Mouse (Mus musculus) cerebellum, adult 2 months (tissue): Measurements from ENCODE around the gene Anks1b. TPM values are rescaled to one million over a fixed set of nuclear protein-coding genes. Genes with fewer than 3 reads are reported as not detected.

ENCODE experiments used
- DNase-seq, 2 experiments: peaks; one replicate each; pipeline ENCODE4 v3.0.0; 2021
- H3K27ac ChIP-seq: fragments of 200-500 bp; 2 replicates; pipeline ENCODE4 v1.5.1; 2012; ENCODE audit warnings: low read length, control low read depth, inconsistent platforms; ENCODE audit not compliant: insufficient read depth
- H3K27me3 ChIP-seq: fragments of 200-500 bp; 2 replicates; pipeline ENCODE4 v1.6.1; 2012; ENCODE audit warnings: inconsistent platforms, mild to moderate bottlenecking, low read length, moderate library complexity; ENCODE audit not compliant: control insufficient read depth, insufficient read depth
- H3K4me1 ChIP-seq: fragments of 200-500 bp; 2 replicates; pipeline ENCODE4 v1.6.1; 2011; ENCODE audit warnings: low read length; ENCODE audit not compliant: control insufficient read depth, insufficient read depth
- H3K4me3 ChIP-seq: fragments of 200-500 bp; replicated peaks from 2 replicates; pipeline ENCODE3; 2011; ENCODE audit warnings: mild to moderate bottlenecking, low read depth, low read length, control low read depth; ENCODE audit not compliant: insufficient read depth
- CTCF ChIP-seq: fragments of 200-500 bp; IDR thresholded peaks from 2 replicates; pipeline ENCODE4 v1.5.1; 2011; ENCODE audit warnings: low read depth, mild to moderate bottlenecking, control low read depth, low read length, moderate library complexity, borderline replicate concordance; ENCODE audit not compliant: insufficient read depth
- POLR2A ChIP-seq: fragments of 200-500 bp; IDR thresholded peaks from 2 replicates; pipeline ENCODE4 v1.6.1; 2011; ENCODE audit warnings: low read length, control low read depth, borderline replicate concordance; ENCODE audit not compliant: insufficient read depth
- WGBS: fragments of 180-500 bp; shearing (Covaris S2); methylation state at CpG from one replicate; pipeline ENCODE4 v1.1.7; 2018; 5-methylcytosine and 5-hydroxymethylcytosine counted together
- polyA plus RNA-seq: library from polyadenylated mRNA; depleted of rRNA; stranded (reverse); fragments of >200 nt; gene quantifications from 2 replicates; pipeline ENCODE4 v1.2.3, GENCODE M21; 2012

Anks1b gene
- polyA plus RNA-seq, 1 experiment: 162 TPM

DNA sequence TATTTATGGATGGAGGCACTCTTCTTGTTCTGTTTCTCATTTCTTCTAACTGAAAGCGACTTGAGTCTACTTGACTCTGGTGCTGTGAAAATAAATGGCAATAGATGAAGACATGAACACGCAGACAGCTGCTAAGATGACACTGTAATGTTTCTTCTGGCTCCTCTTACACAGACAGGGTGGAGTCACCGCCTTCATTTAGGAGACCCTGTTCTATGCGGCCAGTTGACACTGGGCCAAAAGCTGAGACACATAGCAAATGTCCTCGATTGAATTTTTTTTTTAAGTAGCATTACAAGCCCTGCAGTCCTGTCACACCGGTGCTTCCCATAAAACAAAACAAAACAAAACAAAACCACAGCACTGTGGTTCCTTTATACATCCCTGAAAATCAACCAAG lies 1080.5 kb downstream of the Anks1b start:
- Histone ChIP-seq H3K27me3 (no peaks in the 10 kb centered on the region), H3K27ac (no peak overlapping the region), H3K4me3 (no peak overlapping the region), H3K4me1 (no peaks in the 10 kb centered on the region)
- DNase-seq: no peak
- WGBS: 55% methylated on average over 6 of the region's 6 CpGs
- TF ChIP-seq CTCF (no peak), POLR2A (no peak)

DNA sequence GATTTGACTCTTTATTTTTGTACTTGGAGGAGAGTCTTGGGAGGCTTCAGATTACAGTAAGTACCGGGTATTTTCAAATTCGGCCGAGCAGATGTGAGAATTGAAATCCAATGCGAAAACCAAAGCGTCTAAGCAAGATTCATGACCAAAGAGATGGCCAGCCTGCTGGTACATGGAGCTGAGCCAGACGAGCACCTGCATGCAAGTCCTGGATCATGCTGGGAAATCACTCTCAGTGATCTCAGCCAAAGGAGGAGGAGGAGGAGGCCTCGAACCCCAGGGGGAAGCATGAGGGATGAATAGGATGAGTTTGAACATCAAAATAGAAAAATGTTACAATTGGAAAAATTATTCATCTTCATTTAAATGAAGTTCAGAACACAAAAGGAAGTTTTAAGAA lies 1087.1 kb downstream of the Anks1b start:
- DNase-seq: peak; percentile 56 to 72
- Histone ChIP-seq H3K4me1 (peaks cover 7% of the 10 kb centered on the region), H3K4me3 (no peak overlapping the region), H3K27ac (no peak overlapping the region), H3K27me3 (no peaks in the 10 kb centered on the region)
- WGBS: 14% methylated on average over 7 of the region's 7 CpGs
- TF ChIP-seq POLR2A (no peak), CTCF (no peak)

DNA sequence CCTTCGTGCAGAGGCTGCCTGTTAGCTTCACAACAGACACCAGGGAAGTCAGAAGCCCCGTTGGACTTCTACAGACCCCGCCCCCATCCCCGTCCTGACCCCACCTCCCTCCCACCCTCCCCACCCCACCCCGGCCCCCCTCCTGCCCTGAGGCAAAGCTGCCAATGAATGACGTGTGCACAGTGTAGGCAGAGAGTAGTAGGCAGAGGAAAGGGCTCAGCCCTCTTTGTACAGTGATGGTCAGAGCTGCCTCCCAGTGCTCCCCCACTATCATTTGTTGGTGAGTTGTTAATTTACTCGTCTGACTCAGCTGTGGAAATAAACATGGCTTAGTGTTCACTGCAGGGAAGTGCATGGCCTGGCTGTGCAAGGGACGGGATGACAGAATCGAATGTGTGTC lies 1091.2 kb downstream of the Anks1b start:
- Histone ChIP-seq H3K27me3 (no peaks in the 10 kb centered on the region), H3K4me1 (peaks cover 26% of the 10 kb centered on the region), H3K27ac (no peak overlapping the region), H3K4me3 (no peak overlapping the region)
- 43% methylated on average over 9 of the region's 9 CpGs for WGBS
- TF ChIP-seq POLR2A: no peak
- DNase-seq: no peak

DNA sequence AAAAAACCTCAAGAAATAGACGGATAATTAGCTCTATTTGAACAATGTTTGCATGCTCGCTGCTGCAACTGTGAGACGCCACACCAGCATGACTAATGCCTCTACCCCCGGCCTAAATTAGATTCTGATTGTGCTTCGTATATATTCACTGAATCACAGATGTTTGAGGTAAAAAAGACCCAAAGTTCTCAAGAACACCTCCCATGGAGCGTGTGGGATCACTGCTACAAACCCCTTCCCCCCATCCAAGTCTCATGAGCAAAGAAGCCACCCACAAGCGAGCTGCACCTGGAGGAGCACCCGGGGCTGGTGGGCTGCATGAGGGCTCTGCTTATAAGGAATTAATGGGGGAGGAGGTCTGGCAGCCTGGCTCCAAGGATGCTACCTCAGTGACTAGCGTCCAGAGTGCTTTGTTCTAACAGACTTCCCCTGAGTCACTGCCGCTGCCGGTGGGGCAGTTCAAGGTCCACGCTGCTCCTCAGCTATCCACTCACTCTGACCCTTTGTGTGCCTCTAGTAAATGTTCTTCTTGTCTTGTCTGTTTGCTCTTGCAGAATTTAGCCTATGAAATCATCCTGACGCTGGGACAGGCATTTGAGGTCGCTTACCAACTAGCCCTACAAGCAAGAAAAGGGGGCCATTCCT lies 1092.5 kb downstream of the Anks1b start:
- H3K27ac ChIP-seq: no peak overlapping the region
- TF ChIP-seq CTCF (no peak), POLR2A (no peak)
- no peaks in the 10 kb centered on the region for H3K27me3 ChIP-seq
- H3K4me3 ChIP-seq: no peak overlapping the region
- 84% methylated on average over 14 of the region's 14 CpGs for WGBS
- DNase-seq: no peak
- peaks cover 20% of the 10 kb centered on the region for H3K4me1 ChIP-seq

DNA sequence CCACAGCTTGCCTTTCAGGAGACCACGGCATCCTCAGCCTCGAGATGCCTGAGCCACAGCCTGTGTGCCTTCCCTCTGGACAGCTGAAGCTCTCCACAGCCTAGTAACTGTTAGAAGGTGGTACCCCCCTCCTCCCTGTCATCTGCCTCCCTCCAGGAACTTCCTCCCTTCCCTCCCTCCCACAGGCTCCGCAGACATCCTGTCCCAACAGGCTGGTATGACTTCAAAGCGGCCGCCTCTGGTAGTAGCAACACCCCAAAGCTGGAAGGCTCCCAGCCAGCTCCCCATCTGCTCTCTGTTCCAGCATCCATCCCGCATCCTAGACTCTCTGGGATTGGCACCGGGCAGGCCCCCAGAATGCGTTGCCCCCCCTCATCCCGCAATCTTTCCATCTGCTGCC lies 1093.5 kb downstream of the Anks1b start:
- 4% methylated on average over 9 of the region's 9 CpGs for WGBS
- H3K27ac ChIP-seq: peak overlapping the region; percentile 32
- peaks cover 20% of the 10 kb centered on the region for H3K4me1 ChIP-seq
- TF ChIP-seq POLR2A: no peak
- TF ChIP-seq CTCF: no peak
- H3K4me3 ChIP-seq: no peak overlapping the region
- peak; percentile 73 to 80 for DNase-seq
- H3K27me3 ChIP-seq: no peaks in the 10 kb centered on the region

DNA sequence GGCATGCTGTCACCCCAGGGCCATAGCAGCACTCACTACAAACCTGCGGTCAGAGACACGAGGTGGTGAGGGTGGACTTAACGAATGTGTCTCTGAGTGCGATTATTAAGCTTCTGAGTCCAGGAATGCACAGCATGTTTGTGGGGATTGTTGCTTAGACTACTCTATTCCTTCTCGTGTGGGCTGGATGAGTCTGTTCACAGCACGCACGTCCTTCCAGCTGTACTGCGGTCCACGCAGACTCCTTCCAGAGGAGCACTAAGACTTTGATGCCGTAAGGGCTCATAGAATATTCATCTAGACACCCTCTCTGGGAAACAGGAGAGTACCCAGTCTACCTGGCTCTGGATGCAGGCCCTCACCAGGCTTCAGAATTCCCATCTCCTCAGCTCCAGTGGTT lies 1094.9 kb downstream of the Anks1b start:
- H3K27ac ChIP-seq: no peak overlapping the region
- no peaks in the 10 kb centered on the region for H3K27me3 ChIP-seq
- WGBS: 94% methylated on average over 10 of the region's 10 CpGs
- no peak overlapping the region for H3K4me3 ChIP-seq
- no peak for DNase-seq
- TF ChIP-seq POLR2A: no peak
- no peak for TF ChIP-seq CTCF
- peaks cover 20% of the 10 kb centered on the region for H3K4me1 ChIP-seq

DNA sequence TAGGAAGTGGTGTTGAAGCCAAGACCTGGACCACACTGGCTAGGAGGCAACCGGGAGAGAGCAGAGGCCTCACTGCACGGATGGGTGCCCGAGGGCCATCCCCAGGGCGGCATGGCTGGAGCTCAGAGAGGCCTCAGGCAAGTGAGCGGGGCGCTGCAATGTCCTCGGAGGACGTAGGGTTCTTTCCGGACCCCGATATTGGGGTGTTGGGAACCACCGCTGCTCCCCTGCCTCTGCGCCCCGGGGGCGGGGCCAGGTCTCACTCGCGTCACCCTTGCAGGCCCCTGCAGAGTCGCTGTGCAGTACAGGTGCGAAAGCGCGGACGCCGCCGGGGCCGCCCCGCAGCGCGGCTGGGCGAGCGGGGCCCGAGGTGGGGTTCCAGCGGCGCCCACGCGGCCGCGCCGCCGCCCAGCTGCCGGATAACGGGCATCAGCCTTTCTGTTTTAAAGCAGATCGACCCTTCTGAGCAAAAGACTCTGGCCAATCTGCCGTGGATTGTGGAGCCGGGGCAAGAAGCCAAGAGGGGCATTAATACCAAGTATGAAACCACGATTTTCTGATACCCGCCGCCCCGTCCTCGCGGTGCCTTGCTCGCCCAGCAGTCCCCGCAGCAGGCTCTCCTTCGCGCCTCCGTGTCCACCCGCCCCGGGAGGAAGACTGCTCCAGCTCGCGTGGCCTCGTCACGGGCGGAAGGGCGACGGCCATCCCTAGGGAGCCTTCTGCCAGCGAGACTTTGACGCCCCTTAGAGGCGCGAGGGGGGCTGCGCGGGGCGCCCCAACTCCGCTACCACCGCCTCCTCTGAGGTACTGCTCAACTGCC lies 1096.3 kb downstream of the Anks1b start:
- peaks cover 20% of the 10 kb centered on the region for H3K4me1 ChIP-seq
- H3K27ac ChIP-seq: no peak overlapping the region
- no peaks in the 10 kb centered on the region for H3K27me3 ChIP-seq
- TF ChIP-seq CTCF: no peak
- TF ChIP-seq POLR2A: no peak
- DNase-seq: peak; percentile 35 to 49
- 8% methylated on average over 72 of the region's 72 CpGs for WGBS
- H3K4me3 ChIP-seq: peak overlapping the region; percentile 53

DNA sequence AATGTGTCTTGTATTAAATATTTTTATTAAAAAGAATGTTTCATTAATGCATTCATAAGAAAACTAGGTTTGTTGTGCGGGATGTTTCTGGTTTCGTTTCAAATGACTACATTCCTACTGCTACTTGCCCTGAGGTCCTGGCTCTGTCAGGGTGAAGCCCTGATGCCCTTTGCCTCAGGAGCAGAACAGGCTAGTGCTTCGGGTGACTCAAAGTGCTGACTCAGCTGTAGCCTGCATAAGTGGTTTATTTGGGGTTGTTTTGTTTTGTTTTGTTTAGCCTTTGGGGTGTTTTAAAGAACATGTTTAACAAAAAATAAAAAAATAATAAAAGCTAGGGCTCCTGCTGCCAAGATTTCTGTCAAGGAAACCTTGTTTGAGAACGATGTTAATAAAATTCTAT lies 1097.3 kb downstream of the Anks1b start:
- Histone ChIP-seq H3K27ac (no peak overlapping the region), H3K4me3 (no peak overlapping the region), H3K27me3 (no peaks in the 10 kb centered on the region), H3K4me1 (peaks cover 20% of the 10 kb centered on the region)
- 81% methylated on average over 4 of the region's 4 CpGs for WGBS
- TF ChIP-seq CTCF: no peak
- no peak for TF ChIP-seq POLR2A
- DNase-seq: no peak
